Mouse (Mus musculus): ENCODE measurements at regions not wholly inside any gene's neighbourhood (a gene's known extent, or its start where the extent isn't known, plus 50 kb on each side); places are given as distances from the start of the nearest gene placed in this dataset.

DNA sequence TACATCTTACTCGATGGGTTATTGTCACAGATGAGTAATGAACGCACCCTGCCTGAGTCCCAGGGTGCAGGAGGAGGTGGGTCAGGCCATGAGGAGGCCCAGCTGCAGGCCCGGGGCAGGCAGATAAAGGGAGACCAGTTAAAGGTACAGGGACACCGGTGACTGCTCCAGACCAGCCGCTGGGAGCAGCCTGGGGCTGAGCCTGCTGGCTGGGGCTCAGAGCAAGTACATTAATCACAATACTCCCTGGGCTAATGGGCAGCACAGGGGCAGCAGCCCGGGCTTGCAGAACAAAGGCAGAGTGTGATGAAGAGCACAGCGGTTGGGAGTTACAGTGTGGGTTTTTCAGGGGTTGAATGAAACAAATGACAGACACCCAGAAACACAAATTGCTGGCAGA lies 154.4 kb upstream of the Rnf219 start:
- no peak for TF ChIP-seq CTCF (IDR thresholded peaks at IDR 0.05; ENCODE audit: extremely low read depth, insufficient read depth, insufficient read length, insufficient replicate concordance)
- no peak for TF ChIP-seq POLR2A (IDR thresholded peaks at IDR 0.05; ENCODE audit: low read depth, low read length)

Measured in spleen, adult 2 months (tissue).